Mouse (Mus musculus) left cerebral cortex, adult 2 months (tissue): ENCODE results near the gene Hvcn1. TPM values are rescaled to one million over a fixed set of nuclear protein-coding genes. Genes with fewer than 3 reads are reported as not detected.

Experiments
- DNase-seq, 2 experiments: peaks; one replicate each; pipeline ENCODE4 v3.0.0; 2021 to 2022; ENCODE audit warnings: low spot score in 2 of 2, mixed read lengths in 1 of 2; ENCODE audit errors: extremely low spot score in 1 of 2
- H3K27ac ChIP-seq: fragments of 200-600 bp; 2 replicates; pipeline ENCODE4 v1.8.1; 2022
- H3K4me3 ChIP-seq: fragments of 200-600 bp; 2 replicates; pipeline ENCODE4 v1.8.1; 2022
- CTCF ChIP-seq: fragments of 200-600 bp; IDR thresholded peaks from 2 replicates; pipeline ENCODE4 v1.8.1; 2022; ENCODE audit warnings: antibody characterized with exemption, mild to moderate bottlenecking, moderate library complexity
- intact Hi-C: fragments of 180-260 bp; cut with DNase I; formaldehyde crosslinking; loops from one replicate; pipeline ENCODE4 v1.15.1; 2025
- total RNA-seq, 2 experiments: library from RNA; stranded (reverse); gene quantifications; 2 replicates each; pipeline ENCODE4 v1.2.3; 2021

The Hvcn1 gene
- total RNA-seq, 2 experiments from 2014 or later = 2.1 to 2.2 TPM

DNA sequence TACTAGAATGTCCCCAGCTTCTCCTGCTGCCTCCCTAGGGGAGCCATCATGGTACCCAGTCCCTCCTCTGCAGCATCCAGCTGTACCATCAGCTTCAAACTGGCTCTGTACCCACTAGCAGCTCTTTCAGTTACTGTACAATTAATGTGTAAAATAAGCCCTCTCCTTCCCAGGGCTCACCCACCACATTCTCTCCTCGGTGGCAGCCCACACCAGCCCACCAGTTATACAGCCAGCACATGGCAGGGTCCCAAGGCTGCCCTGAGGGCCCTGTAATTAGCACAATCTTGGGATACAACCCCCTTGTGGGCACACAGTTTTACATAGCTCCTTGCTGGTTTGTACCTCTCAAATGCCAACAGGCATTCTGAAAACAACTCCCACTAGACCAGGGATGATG, 34.4 kb downstream of the Hvcn1 start:
- Histone ChIP-seq H3K27ac (0 out of 2 replicates have a peak overlapping the region, but pooled peaks have one; percentile 2), H3K4me3 (no peak overlapping the region)
- intact Hi-C loops = no loop called here
- no peak for TF ChIP-seq CTCF
- no peak for DNase-seq

GRCm38 (mm10) chr5:122242521-122243123, 36.0 kb downstream of the Hvcn1 start:
- Histone ChIP-seq H3K27ac (no peak overlapping the region), H3K4me3 (no peak overlapping the region)
- intact Hi-C loops = no loop called here
- no peak for DNase-seq
- no peak for TF ChIP-seq CTCF

DNA sequence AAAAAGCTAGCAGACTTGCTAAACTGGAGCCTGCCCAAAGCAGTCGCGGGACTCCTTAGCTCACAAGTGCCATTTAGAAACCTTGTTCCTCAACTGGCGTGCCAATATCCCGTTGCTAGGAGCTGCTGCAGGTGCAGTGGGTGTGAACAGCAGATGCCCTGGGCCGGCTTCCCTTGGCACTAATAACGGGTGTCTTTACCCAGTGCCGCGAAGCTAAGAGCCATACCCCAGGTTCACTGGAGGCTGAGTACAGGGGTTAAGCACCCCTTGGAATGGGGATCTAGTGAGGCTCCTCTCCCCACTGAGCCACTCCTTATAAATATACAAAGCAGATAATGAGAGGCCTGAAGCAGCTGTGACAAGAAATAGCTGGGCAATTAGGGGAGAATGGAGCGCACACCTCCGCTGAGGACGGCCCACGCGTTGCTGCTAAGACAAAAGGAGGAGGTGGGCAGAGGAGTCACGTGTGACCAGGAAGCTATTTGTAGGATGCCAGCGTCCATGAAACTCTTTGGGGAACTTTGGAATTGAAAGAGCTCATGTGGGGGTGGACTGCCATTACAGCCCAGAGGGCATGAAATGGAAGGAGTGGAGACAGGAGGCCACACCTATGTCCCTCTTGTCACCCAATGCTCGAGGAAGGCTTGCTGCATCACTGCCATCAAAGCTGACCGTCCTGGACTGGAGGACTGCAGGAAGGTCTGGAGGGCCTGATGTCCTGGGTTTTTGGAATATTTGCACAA, 37.3 kb downstream of the Hvcn1 start:
- intact Hi-C loops = no loop called here
- DNase-seq = peak in 1 of 2 experiments; percentile 59
- peak overlapping the region; percentile 24; the same call in 1 of the 2 replicates for H3K27ac ChIP-seq
- H3K4me3 ChIP-seq = no peak overlapping the region
- no peak for TF ChIP-seq CTCF

DNA sequence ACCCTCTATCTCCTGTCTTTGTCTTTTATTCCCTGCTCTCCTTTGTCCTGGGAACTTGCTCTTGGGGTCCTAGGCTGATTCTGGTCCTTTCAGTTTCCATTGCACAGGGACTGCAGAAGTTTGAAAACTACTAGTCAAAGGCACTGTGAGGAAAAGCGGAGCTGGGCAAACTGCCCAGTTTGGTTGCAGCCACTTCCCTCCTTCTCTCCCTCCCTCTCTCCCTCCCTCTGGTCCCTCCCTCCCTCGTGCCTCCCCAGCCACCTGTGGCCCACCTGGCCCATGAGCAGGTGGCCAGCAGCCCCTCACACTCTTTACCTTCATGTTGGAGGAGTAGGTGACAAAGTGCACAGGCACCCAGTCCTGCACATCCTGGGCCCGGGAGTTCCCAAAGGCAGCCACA, 38.6 kb downstream of the Hvcn1 start:
- Histone ChIP-seq H3K4me3 (no peak overlapping the region), H3K27ac (no peak overlapping the region)
- no peak for DNase-seq
- intact Hi-C loops = no loop called here
- no peak for TF ChIP-seq CTCF

DNA sequence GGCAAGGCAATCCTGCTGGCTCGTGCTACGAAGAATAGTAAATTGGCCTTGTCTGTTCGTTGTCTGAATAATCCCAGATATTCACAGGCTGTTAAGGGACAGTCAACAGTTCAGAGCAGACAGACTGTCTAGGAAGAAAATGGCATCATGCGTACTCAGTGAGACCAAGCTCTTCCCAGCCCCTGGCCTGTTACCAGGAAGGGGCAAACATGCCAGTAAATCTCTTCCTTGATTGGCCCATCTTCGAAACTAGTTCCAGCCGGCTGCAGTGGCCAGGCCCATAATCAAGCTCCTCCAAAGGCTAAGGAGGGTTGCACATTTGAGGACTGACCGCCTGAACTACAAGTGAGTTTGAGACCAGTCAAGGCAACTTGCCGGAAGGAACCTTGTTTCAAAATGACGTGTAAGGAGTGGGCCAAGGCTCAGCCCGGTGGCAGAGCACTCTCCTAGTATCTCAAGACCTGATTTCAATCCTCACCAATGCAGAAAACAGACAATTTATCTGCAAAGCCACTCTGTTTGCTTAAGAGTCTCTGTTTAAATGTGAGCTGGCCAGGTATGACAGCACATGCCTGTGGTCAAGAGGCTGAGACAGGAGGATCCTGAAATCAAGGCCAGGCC, 40.1 kb downstream of the Hvcn1 start:
- no peak for DNase-seq
- no peak overlapping the region for H3K4me3 ChIP-seq
- intact Hi-C loops = no loop called here
- TF ChIP-seq CTCF = no peak
- H3K27ac ChIP-seq = no peak overlapping the region

DNA sequence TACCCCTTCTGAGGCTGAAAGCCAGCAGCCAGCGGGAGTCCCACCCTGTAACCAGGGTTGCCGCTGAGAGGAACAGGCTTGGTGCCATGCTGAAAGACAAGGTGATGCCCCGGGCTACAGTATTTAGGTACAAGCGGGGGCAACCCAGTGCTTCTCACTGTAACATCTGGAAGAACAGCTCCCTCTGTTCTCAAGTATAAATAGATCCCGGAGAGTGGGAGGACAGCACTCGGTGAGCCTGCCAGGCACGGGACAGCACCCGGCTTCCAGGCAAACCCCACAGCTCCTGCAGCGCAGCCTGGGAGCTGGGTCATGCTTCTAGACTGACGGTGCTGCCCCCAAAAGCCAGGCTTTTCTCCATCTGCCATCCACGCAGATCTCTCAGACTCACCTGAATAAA, 40.9 kb downstream of the Hvcn1 start:
- intact Hi-C loops = no loop called here
- H3K4me3 ChIP-seq = no peak overlapping the region
- peak in 1 of 2 experiments; percentile 59 for DNase-seq
- TF ChIP-seq CTCF = no peak
- H3K27ac ChIP-seq = no peak overlapping the region

GRCm38 (mm10) chr5:122247934-122248333, 41.3 kb downstream of the Hvcn1 start:
- no peak for TF ChIP-seq CTCF
- Histone ChIP-seq H3K27ac (no peak overlapping the region), H3K4me3 (no peak overlapping the region)
- DNase-seq = no peak
- intact Hi-C loops = no loop called here

- intact Hi-C loops = no loop called here
- Histone ChIP-seq H3K27ac (no peak overlapping the region), H3K4me3 (no peak overlapping the region)
- DNase-seq = no peak
- TF ChIP-seq CTCF = no peak
Measured at GRCm38 (mm10) chr5:122249281-122249680, 42.7 kb downstream of the Hvcn1 start.

DNA sequence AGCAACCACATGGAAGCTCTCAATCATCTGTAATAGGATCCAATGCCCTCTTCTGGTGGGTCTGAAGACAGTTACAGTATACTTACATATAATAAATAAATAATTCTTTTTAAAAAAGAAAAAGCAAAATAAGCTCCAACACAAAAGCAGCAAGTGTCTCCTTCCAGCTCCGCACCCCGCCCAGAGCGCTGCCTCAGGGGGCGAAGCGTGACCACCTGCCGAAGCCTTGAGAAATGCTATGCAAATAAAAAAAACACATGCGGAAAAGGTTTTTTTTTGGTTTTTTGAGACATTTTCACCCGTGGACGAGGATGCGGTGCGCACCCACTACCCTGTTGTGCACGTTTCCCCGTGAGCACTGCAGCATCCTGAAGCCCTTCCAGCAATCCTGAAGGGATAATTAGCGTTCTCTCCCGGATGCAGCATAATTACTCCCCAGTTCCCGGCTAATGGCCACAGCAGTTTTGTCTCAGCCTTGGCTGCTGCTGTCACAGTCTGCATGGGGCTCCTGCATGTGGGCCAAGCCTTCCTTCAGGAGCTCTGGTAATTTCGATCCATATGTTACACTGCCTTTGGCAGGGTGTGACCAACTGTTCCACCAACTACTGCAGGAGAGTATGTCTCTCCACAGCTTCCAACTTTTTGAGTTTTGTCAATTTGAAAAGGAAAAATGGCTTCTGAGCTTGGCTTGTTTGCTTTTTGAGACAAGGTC, 45.4 kb downstream of the Hvcn1 start:
- intact Hi-C loops = no loop called here
- H3K4me3 ChIP-seq = no peak overlapping the region
- no peak overlapping the region for H3K27ac ChIP-seq
- TF ChIP-seq CTCF = peak; percentile 6
- no peak for DNase-seq

DNA sequence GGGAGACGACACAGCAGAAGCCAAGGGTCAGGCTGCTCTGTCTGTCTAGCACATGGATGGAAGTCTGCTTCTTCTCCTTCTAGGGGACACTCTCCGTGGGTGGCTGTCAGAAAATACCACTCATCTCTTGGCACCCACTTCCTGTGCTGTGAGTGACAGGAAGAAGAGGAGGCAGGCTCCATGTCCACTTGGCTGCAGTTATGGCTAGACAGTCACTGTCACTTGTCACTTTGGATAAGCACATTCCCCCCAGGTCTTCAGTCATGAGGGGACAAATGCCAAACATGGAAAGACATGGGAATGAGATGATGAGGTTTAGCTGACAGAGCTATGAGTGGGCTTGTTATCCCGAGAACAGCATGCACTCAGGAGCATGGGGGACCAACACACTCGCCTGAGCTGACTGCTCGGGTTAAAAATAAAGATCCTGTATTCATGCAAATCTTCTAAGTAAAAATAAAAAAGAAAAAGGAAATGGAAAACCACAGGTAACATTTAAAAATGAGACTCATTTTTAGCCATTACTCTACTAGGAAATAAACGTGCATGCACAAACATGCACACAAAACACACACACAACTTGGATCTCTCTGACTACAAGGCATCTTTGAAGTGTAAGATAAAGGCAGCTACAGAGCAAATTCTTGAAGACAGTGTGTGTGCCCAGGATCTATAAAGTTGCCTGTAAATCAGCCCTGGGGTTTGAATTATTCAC, 51.6 kb downstream of the Hvcn1 start:
- intact Hi-C loops = no loop called here
- Histone ChIP-seq H3K4me3 (no peak overlapping the region), H3K27ac (no peak overlapping the region)
- DNase-seq = no peak
- no peak for TF ChIP-seq CTCF

DNA sequence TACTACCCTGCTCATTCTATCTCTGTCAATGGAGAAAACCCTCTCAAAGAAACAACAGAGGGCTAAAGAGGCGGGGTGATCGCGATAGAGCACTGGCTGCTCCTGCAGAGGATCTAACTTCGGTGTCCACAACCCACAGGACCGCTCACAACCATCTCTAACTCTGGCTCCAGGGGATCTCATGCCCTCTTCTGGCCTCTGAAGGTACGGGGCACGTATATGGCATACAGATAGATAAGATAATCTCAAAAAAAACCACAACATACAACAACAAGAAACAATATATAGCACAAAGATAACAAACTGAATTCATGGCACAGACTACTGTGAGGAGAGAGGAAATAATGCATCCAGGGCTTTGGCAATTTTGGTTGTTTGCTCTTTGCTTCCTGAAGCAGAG, 55.5 kb downstream of the Hvcn1 start:
- TF ChIP-seq CTCF = no peak
- no peak for DNase-seq
- H3K27ac ChIP-seq = no peak overlapping the region

More for the DNA sequence above, 55.5 kb downstream of the Hvcn1 start:
- intact Hi-C loops = loop anchor here (5.0 kb wide), 1 partner anchor 130 kb away; no protein-coding TSS in a partner anchor
- H3K4me3 ChIP-seq = no peak overlapping the region
